Mouse (Mus musculus): ENCODE measurements around the gene Cib2. TPM values are rescaled to one million over a fixed set of nuclear protein-coding genes. Genes with fewer than 3 reads are reported as not detected.

Cib2 gene
- total and polyA plus RNA-seq, 3 experiments = 7.3 to 9.0 TPM; not detected in 1

- Histone ChIP-seq H3K9ac (ENCODE audit: control insufficient read depth, low read depth, low read length, poor library complexity, severe bottlenecking) (no peak overlapping the region), H3K4me1 (ENCODE audit: control insufficient read depth in 1 of 2, insufficient read depth in 2 of 2, low read length in 2 of 2) (peaks cover 4 to 8% of the 10 kb centered on the region in 2 experiments; a peak in 2 of 4 replicates), H3K79me2 (ENCODE audit: control insufficient read depth, insufficient read depth, low read length, poor library complexity) (peaks cover 3% of the 10 kb centered on the region), H3K4me3 (ENCODE audit: control insufficient read depth in 1 of 2, insufficient read depth in 1 of 2, low read depth in 2 of 2, low read length in 2 of 2) (no peak overlapping the region), H3K27me3 (ENCODE audit: control insufficient read depth in 1 of 2, insufficient read depth in 2 of 2, low read length in 2 of 2) (no peaks in the 10 kb centered on the region), H3K27ac (ENCODE audit: control insufficient read depth, low read depth, low read length) (no peak overlapping the region), H3K9me3 (replicated peaks; ENCODE audit: insufficient read depth, low read length) (no peaks in the 10 kb centered on the region), H3K36me3 (ENCODE audit: control insufficient read depth in 1 of 2, insufficient read depth in 2 of 2, low read length in 2 of 2) (peaks cover 0 to 7% of the 10 kb centered on the region in 2 experiments; a peak in 1 of 4 replicates)
- no peak for TF ChIP-seq CTCF (IDR thresholded peaks at IDR 0.05 in 2 of 3, conservative IDR thresholded peaks at IDR 0.05 in 1 of 3; ENCODE audit: control insufficient read depth in 1 of 3, insufficient read depth in 1 of 3, low read depth in 2 of 3, low read length in 3 of 3, poor library complexity in 1 of 3, severe bottlenecking in 1 of 3)
- no peak for TF ChIP-seq MEF2A (IDR thresholded peaks at IDR 0.05; ENCODE audit: extremely low read depth, insufficient replicate concordance, low read depth, low read length, poor library complexity, severe bottlenecking)
- no peak for TF ChIP-seq SMC3 (IDR thresholded peaks at IDR 0.05; ENCODE audit: low read depth, low read length)
- no peak for TF ChIP-seq EP300 (IDR thresholded peaks at IDR 0.05; ENCODE audit: low read depth in 1 of 2, low read length in 2 of 2)
- TF ChIP-seq MAZ (IDR thresholded peaks at IDR 0.05; ENCODE audit: low read depth, low read length) = no peak
- TF ChIP-seq ETS1 (IDR thresholded peaks at IDR 0.05; ENCODE audit: low read depth, low read length) = no peak
- no peak for TF ChIP-seq HCFC1 (IDR thresholded peaks at IDR 0.05; ENCODE audit: low read depth, low read length)
- no peak for TF ChIP-seq ZKSCAN1 (IDR thresholded peaks at IDR 0.05; ENCODE audit: low read depth, low read length)
- TF ChIP-seq USF1 (IDR thresholded peaks at IDR 0.05; ENCODE audit: low read depth, low read length) = no peak
- DNase-seq (ENCODE audit: low read depth, low spot score) = no peak
These were observed 60.2 kb downstream of the Cib2 start for GRCm38 (mm10) chr9:54499791-54500190.

GRCm38 (mm10) chr9:54499291-54499690 lies 60.7 kb downstream of the Cib2 start:
- no peak overlapping the region for H3K9ac ChIP-seq (ENCODE audit: control insufficient read depth, low read depth, low read length, poor library complexity, severe bottlenecking)
- H3K79me2 ChIP-seq (ENCODE audit: control insufficient read depth, insufficient read depth, low read length, poor library complexity) = peaks cover 3% of the 10 kb centered on the region
- peaks cover 7 to 8% of the 10 kb centered on the region in 2 experiments; a peak in 2 of 4 replicates for H3K4me1 ChIP-seq (ENCODE audit: control insufficient read depth in 1 of 2, insufficient read depth in 2 of 2, low read length in 2 of 2)
- H3K27me3 ChIP-seq (ENCODE audit: control insufficient read depth in 1 of 2, insufficient read depth in 2 of 2, low read length in 2 of 2) = no peaks in the 10 kb centered on the region
- no peaks in the 10 kb centered on the region for H3K9me3 ChIP-seq (replicated peaks; ENCODE audit: insufficient read depth, low read length)
- peaks cover 0 to 7% of the 10 kb centered on the region in 2 experiments; a peak in 1 of 4 replicates for H3K36me3 ChIP-seq (ENCODE audit: control insufficient read depth in 1 of 2, insufficient read depth in 2 of 2, low read length in 2 of 2)
- TF ChIP-seq ELF1 (IDR thresholded peaks at IDR 0.05; ENCODE audit: low read depth, low read length) (no peak), USF1 (IDR thresholded peaks at IDR 0.05; ENCODE audit: low read depth, low read length) (no peak), MYB (IDR thresholded peaks at IDR 0.05; ENCODE audit: low read depth, low read length) (no peak), GATA1 (IDR thresholded peaks at IDR 0.05; ENCODE audit: low read depth, low read length) (no peak), USF2 (IDR thresholded peaks at IDR 0.05; ENCODE audit: borderline replicate concordance in 1 of 2, insufficient read depth in 1 of 2, low read depth in 1 of 2, low read length in 2 of 2) (no peak), MEF2A (IDR thresholded peaks at IDR 0.05; ENCODE audit: extremely low read depth, insufficient replicate concordance, low read depth, low read length, poor library complexity, severe bottlenecking) (no peak), MAZ (IDR thresholded peaks at IDR 0.05; ENCODE audit: low read depth, low read length) (no peak), CHD2 (IDR thresholded peaks at IDR 0.05; ENCODE audit: low read length) (no peak), JUND (IDR thresholded peaks at IDR 0.05; ENCODE audit: low read depth, low read length) (no peak), CHD1 (IDR thresholded peaks at IDR 0.05; ENCODE audit: low read depth, low read length) (no peak), ETS1 (IDR thresholded peaks at IDR 0.05; ENCODE audit: low read depth, low read length) (no peak), UBTF (IDR thresholded peaks at IDR 0.05; ENCODE audit: borderline replicate concordance, insufficient read depth, low read depth, low read length) (no peak)
- H3K4me3 ChIP-seq (ENCODE audit: control insufficient read depth in 1 of 2, insufficient read depth in 1 of 2, low read depth in 2 of 2, low read length in 2 of 2) = no peak overlapping the region
- DNase-seq (ENCODE audit: low read depth, low spot score) = no peak
- no peak overlapping the region for H3K27ac ChIP-seq (ENCODE audit: control insufficient read depth, low read depth, low read length)

Other genes starting within 250 kb of the Cib2 start
- 6.1 and 6.9 TPM in 2 replicates for gene Dmxl2, start 58.6 kb downstream of the Cib2 start, total RNA-seq (2012; rRNA removed)
- gene Dmxl2, start 58.6 kb downstream of the Cib2 start, polyA plus RNA-seq (2012; ENCODE audit: insufficient read depth in 1 of 2, insufficient read length in 2 of 2, low read depth in 1 of 2, low replicate concordance in 2 of 2, missing spikeins in 1 of 2) = 100 to 1,000 TPM in 1 of 2 experiments, 1 to 10 TPM in 1; 9.1 to 238 TPM
- gene Sh2d7, start 21.2 kb downstream of the Cib2 start, total RNA-seq (2012; rRNA removed) = 0.04 TPM in 1 of 2 replicates, not detected in the other
- gene Sh2d7, start 21.2 kb downstream of the Cib2 start, polyA plus RNA-seq (2012; ENCODE audit: insufficient read depth in 1 of 2, insufficient read length in 2 of 2, low read depth in 1 of 2, low replicate concordance in 2 of 2, missing spikeins in 1 of 2) = not detected
- gene Idh3a, start 26.1 kb upstream of the Cib2 start, total RNA-seq (2012; rRNA removed) = 160 and 170 TPM in 2 replicates
- 100 to 1,000 TPM; 205 to 282 TPM for gene Idh3a, start 26.1 kb upstream of the Cib2 start, polyA plus RNA-seq (2012; ENCODE audit: insufficient read depth in 1 of 2, insufficient read length in 2 of 2, low read depth in 1 of 2, low replicate concordance in 2 of 2, missing spikeins in 1 of 2)
- gene Acsbg1, start 101.7 kb upstream of the Cib2 start, total RNA-seq (2012; rRNA removed) = 8.3 and 11.9 TPM in 2 replicates
- 1 to 10 TPM in 1 of 2 experiments, not detected in 1; 8.8 TPM for gene Acsbg1, start 101.7 kb upstream of the Cib2 start, polyA plus RNA-seq (2012; ENCODE audit: insufficient read depth in 1 of 2, insufficient read length in 2 of 2, low read depth in 1 of 2, low replicate concordance in 2 of 2, missing spikeins in 1 of 2)
- 7.5 and 10.9 TPM in 2 replicates for gene Dnaja4, start 138.7 kb upstream of the Cib2 start, total RNA-seq (2012; rRNA removed)
- 10 to 100 TPM in 1 of 2 experiments, not detected in 1; 13.0 TPM for gene Dnaja4, start 138.7 kb upstream of the Cib2 start, polyA plus RNA-seq (2012; ENCODE audit: insufficient read depth in 1 of 2, insufficient read length in 2 of 2, low read depth in 1 of 2, low replicate concordance in 2 of 2, missing spikeins in 1 of 2)
- 209 and 217 TPM in 2 replicates for gene Wdr61, start 174.3 kb upstream of the Cib2 start, total RNA-seq (2012; rRNA removed)
- 100 to 1,000 TPM in 1 of 2 experiments, not detected in 1; 182 TPM for gene Wdr61, start 174.3 kb upstream of the Cib2 start, polyA plus RNA-seq (2012; ENCODE audit: insufficient read depth in 1 of 2, insufficient read length in 2 of 2, low read depth in 1 of 2, low replicate concordance in 2 of 2, missing spikeins in 1 of 2)
- gene Crabp1, start 204.5 kb upstream of the Cib2 start, total RNA-seq (2012; rRNA removed) = not detected in 2 replicates
- gene Crabp1, start 204.5 kb upstream of the Cib2 start, polyA plus RNA-seq (2012; ENCODE audit: insufficient read depth in 1 of 2, insufficient read length in 2 of 2, low read depth in 1 of 2, low replicate concordance in 2 of 2, missing spikeins in 1 of 2) = not detected

Data from MEL (cell line).